Mouse (Mus musculus) bone marrow macrophage, adult 2 months (primary cell): Measurements from ENCODE around the gene Sgca.

ENCODE experiments used
- CTCF ChIP-seq: IDR thresholded peaks from 2 replicates; pipeline ENCODE4 v1.5.1; 2012; ENCODE audit warnings: low read depth, mild to moderate bottlenecking, low read length, moderate library complexity
- POLR2A ChIP-seq: IDR thresholded peaks from 2 replicates; pipeline ENCODE4 v1.6.1; 2012; ENCODE audit warnings: mild to moderate bottlenecking, low read depth, low read length, borderline replicate concordance

DNA sequence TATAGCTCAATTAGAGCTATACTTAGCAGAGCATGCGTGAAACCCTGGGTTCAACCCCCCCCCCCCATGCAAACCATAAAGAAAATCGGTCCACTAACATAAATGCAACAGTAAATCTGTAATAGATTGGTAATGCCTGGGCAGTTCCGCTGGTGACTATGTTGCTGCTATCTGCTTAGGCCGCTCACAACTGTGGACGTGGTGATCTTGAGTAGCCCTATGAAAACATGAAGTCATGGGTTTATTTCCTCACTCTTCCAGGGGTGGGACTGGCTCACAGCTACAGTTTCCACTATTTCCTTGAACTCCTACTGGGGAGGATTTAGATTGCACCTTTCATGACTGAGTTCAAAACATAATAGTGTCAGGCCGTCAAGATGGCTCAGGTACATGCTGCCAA lies 58.4 kb downstream of the Sgca start:
- TF ChIP-seq CTCF (no peak), POLR2A (no peak)
